Mouse (Mus musculus) heart, embryonic 14.5 days (tissue): ENCODE measurements around the gene Gm38392. TPM values are rescaled to one million over a fixed set of nuclear protein-coding genes. Genes with fewer than 3 reads are reported as not detected.

Source experiments
- ATAC-seq: fragments of 200-750 bp; cut with Nextera tagmentation; 2 replicates; pipeline ENCODE4 v1.8.0; 2017; ENCODE audit warnings: low read depth, moderate TSS enrichment; ENCODE audit not compliant: insufficient number of reproducible peaks, insufficient read depth, low FRiP score
- H3K27ac ChIP-seq, 2 experiments: fragments of 200-500 bp in 1 of 2; fragments of 300-500 bp in 1 of 2; sonication (generic) in 1 of 2; replicated peaks in 1 of 2; 2 replicates each; pipeline ENCODE4 v1.5.1; 2012 to 2014; ENCODE audit warnings: low read depth in 2 of 2, low read length in 2 of 2, control low read depth in 1 of 2, mild to moderate bottlenecking in 1 of 2, mixed read lengths in 1 of 2; ENCODE audit not compliant: control insufficient read depth in 1 of 2, insufficient read depth in 1 of 2
- H3K27me3 ChIP-seq: fragments of 300-500 bp; sonication (generic); 2 replicates; pipeline ENCODE4 v1.6.1; 2014; ENCODE audit warnings: mild to moderate bottlenecking, low read length, control low read depth; ENCODE audit not compliant: control insufficient read depth, insufficient read depth
- H3K36me3 ChIP-seq: fragments of 300-500 bp; sonication (generic); 2 replicates; pipeline ENCODE4 v1.6.1; 2014; ENCODE audit warnings: mild to moderate bottlenecking, control low read depth, low read length, mixed read lengths; ENCODE audit not compliant: control insufficient read depth, insufficient read depth
- H3K4me1 ChIP-seq, 2 experiments: fragments of 200-500 bp in 1 of 2; fragments of 300-500 bp in 1 of 2; sonication (generic) in 1 of 2; 2 replicates each; pipeline ENCODE4 v1.6.1; 2012 to 2014; ENCODE audit warnings: low read length in 2 of 2, control low read depth in 1 of 2, mixed read lengths in 1 of 2; ENCODE audit not compliant: control insufficient read depth in 2 of 2, insufficient read depth in 2 of 2
- H3K4me2 ChIP-seq: fragments of 300-500 bp; sonication (generic); 2 replicates; pipeline ENCODE4 v1.6.1; 2014; ENCODE audit warnings: mild to moderate bottlenecking, low read length
- H3K4me3 ChIP-seq, 2 experiments: fragments of 200-500 bp in 1 of 2; fragments of 300-500 bp in 1 of 2; sonication (generic) in 1 of 2; 2 replicates each; pipeline ENCODE4 v1.5.1; 2012 to 2014; ENCODE audit warnings: low read length in 2 of 2, mild to moderate bottlenecking in 2 of 2, control low read depth in 1 of 2, low read depth in 1 of 2, moderate library complexity in 1 of 2; ENCODE audit not compliant: control insufficient read depth in 1 of 2, insufficient read depth in 1 of 2
- H3K9ac ChIP-seq: fragments of 300-500 bp; sonication (generic); 2 replicates; pipeline ENCODE4 v1.6.1; 2014; ENCODE audit warnings: mild to moderate bottlenecking, low read length
- H3K9me3 ChIP-seq: fragments of 300-500 bp; sonication (generic); 2 replicates; pipeline ENCODE4 v1.6.1; 2016; ENCODE audit warnings: low read length, control low read depth; ENCODE audit not compliant: control insufficient read depth
- WGBS: fragments of 180-500 bp; shearing (Covaris S2); extraction: QIAGEN DNeasy Blood & Tissue Kit; methylation state at CpG from one replicate; pipeline ENCODE4 v1.1.7; 2014; 5-methylcytosine and 5-hydroxymethylcytosine counted together
- polyA plus RNA-seq: library from polyadenylated mRNA; unstranded; fragments of >200 nt; fragmentation: Nextera tagmentation; extraction: Ambion mirVana; gene quantifications from 2 replicates; pipeline ENCODE4 v1.2.1, GENCODE M21; 2014

Gm38392 gene
- polyA plus RNA-seq, 1 experiment from 2014 or later, result not detected

DNA sequence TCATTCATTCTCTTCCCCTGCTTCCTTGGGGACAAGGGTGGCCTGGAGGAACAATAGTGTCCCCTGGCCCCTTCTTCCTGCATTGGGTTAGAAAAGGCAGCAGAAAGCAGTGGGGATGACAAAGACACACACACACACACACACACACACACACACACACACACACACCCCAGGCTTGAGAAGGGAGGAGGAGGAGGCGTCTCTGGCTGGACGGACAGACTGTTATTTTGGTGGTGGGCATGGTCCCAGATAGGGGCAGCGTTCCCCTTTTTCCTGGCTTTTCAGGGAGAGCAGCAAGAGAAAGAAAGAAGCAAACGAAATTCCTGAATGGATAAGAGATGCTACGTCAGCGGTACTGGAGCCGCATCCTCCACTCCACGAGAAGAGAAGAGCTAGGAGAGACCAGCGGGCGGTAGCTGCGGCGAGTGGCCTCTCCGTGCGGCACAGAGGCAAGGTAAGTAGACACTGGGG, 80.1 kb downstream of the Gm38392 start:
- Histone ChIP-seq H3K4me2 (no peak overlapping the region), H3K9ac (no peak overlapping the region), H3K4me1 (no peaks in the 10 kb centered on the region), H3K9me3 (no peaks in the 10 kb centered on the region), H3K27ac (no peak overlapping the region), H3K36me3 (no peaks in the 10 kb centered on the region), H3K4me3 (no peak overlapping the region), H3K27me3 (peaks cover 100% of the 10 kb centered on the region)
- ATAC-seq, result no peak
- 1% methylated on average over 14 of the region's 14 CpGs for WGBS

DNA sequence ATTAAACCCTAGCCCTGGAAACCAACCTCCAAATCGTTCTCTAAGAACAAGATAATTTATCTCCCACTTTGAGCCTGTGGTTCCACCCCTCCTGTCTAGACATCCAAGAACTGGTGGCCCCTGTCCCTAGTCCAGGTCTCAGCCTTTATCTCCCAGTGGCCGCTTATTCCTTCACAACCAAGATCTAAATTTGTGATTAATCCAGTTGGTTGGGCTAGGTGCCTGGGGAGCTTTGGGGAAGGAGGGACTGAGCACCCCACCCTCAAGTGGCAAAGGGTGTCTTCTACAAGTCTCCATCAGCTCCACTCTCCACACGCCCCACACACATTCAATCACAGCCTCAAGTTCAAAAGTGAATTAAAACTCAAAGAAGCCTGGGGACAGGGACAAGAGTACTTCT, 80.5 kb downstream of the Gm38392 start:
- Histone ChIP-seq H3K4me1 (no peaks in the 10 kb centered on the region), H3K4me2 (no peak overlapping the region), H3K27ac (no peak overlapping the region), H3K4me3 (no peak overlapping the region), H3K27me3 (peaks cover 100% of the 10 kb centered on the region), H3K9ac (no peak overlapping the region), H3K36me3 (no peaks in the 10 kb centered on the region), H3K9me3 (no peaks in the 10 kb centered on the region)
- ATAC-seq, result no peak
- WGBS, result 4% methylated on average over 3 of the region's 3 CpGs

DNA sequence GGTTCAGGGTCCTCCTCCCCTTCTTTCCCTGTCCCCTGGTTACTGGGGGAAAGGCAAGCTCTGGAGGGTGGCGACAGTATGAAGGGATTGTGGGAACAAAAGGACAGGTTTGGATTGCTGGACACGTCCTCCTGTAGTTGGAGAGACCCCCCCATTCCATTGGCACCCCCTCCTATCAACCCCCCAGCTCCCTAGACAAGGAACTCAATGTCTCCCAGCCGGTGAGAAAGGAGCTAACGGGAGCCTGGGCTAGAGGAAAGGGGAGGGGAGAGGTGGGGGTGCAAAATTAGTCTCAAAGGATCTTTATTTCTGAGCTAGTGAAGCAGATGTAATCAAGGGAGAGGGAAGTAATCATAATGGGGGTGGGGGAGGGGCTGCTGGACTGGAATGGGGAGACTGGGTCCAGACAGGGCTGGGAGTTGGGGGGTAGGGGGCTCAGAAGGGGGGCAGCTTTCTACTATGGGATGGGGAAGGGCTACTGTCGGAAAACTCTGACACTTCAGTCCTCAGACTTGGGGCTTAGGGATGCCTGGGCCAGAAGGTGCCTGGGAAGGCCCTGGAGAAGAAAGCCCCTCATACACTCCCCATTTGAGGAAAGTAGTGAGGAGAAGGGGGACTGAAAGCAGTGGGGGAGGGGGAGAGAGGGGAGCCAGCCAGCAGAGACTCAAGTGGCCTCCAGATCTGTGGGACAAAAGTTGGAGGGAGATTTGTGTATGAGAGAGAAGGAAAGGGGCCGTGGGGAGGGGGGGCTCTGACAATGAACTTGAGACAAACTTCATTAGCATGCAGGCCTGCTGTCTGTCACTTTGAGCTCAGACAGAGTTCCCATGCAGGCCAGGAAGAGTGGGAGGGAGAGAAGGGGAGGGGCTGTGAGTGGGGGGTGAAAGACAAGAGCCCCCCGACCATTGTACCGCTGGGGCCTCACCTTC, 81.2 kb downstream of the Gm38392 start:
- Histone ChIP-seq H3K4me3 (no peak overlapping the region), H3K4me2 (no peak overlapping the region), H3K27ac (no peak overlapping the region), H3K9me3 (no peaks in the 10 kb centered on the region), H3K9ac (no peak overlapping the region), H3K4me1 (peaks cover 0 to 3% of the 10 kb centered on the region in 2 experiments; a peak in 2 of 4 replicates), H3K27me3 (peaks cover 100% of the 10 kb centered on the region), H3K36me3 (no peaks in the 10 kb centered on the region)
- 5% methylated on average over 8 of the region's 8 CpGs for WGBS
- ATAC-seq, result no peak

DNA sequence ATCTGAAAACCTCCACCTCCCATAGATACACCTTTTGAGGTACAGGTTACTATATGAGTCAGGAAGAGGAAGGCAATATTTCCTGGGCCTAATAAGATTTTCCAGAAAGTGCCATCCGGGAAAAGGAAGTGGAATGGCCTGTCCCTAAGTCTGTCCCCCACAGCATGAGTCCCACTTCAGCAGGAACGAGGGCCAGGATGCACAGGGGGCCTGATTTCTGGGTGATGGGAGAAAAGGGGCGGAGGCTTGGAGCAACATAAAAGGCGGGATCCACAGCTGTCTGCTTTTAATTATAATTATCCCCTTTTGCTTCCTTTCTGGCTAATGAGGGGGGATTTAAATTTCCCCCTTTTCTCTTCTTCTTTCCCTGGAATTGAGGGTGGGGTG, 81.8 kb downstream of the Gm38392 start:
- Histone ChIP-seq H3K4me1 (peaks cover 0 to 10% of the 10 kb centered on the region in 2 experiments; a peak in 3 of 4 replicates), H3K4me3 (no peak overlapping the region), H3K27me3 (peaks cover 100% of the 10 kb centered on the region), H3K36me3 (no peaks in the 10 kb centered on the region), H3K27ac (no peak overlapping the region), H3K4me2 (no peak overlapping the region), H3K9ac (no peak overlapping the region), H3K9me3 (no peaks in the 10 kb centered on the region)
- 13% methylated on average over 4 of the region's 4 CpGs for WGBS
- ATAC-seq, result no peak

DNA sequence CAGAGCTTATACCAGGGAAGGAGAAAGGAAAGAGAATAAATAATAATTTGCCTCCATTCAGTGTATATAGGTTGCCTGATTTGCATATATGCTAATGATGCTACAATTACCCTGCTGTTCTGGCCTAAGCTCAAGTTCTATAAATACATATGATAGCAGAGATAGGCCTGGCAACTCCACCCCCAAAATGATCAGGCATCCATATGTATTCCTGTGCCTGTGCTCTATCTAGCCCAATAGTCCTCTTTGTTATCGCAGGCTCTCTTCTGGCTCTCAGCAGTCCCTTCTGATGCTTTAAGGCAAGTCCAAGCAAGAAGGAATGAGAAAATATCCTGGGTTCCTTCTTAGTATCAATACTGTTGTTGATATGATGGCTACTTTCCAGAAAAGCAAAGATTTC, 82.3 kb downstream of the Gm38392 start:
- H3K27ac ChIP-seq, result no peak overlapping the region
- H3K9ac ChIP-seq, result no peak overlapping the region
- ATAC-seq, result no peak
- WGBS, result 19% methylated on average over 1 of the region's 1 CpGs
- peaks cover 99% of the 10 kb centered on the region for H3K27me3 ChIP-seq
- peaks cover 0 to 10% of the 10 kb centered on the region in 2 experiments; a peak in 3 of 4 replicates for H3K4me1 ChIP-seq
- H3K36me3 ChIP-seq, result no peaks in the 10 kb centered on the region
- no peaks in the 10 kb centered on the region for H3K9me3 ChIP-seq
- H3K4me2 ChIP-seq, result no peak overlapping the region
- H3K4me3 ChIP-seq, result no peak overlapping the region

DNA sequence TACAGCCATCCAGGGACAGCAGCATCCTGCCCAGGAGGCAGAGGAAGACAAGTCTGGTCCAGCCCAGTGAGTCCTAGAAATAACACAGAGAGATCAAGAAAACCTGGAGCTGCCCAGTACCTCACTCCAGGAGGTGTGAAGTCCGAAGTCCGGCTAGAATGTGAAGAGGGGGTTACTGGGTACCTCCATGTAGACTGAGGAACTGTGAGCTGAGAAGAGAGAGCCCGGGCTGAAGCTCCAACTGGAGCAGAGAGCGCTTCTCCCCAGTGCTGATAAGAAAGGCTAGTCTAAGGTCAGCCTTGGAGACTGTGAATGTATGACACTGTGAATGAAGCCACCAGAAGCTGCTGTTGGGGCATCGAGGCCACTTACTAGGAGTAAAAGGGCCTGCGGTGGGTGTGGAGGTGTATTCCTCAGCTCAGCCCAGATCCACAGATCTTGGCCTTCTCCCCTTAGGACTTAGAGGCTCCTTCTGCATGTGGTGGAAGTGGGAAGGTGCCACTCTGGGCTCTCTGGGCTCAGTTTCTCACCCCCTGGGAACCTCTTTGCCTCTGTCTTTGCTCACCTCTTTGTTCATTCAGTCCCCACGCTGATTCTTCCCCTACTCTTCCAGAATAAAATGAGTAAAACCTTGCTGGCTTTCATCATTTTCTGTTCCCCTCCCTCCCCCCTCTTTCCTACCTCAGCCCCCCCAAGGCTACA, 82.9 kb downstream of the Gm38392 start:
- H3K9me3 ChIP-seq, result no peaks in the 10 kb centered on the region
- no peak for ATAC-seq
- no peaks in the 10 kb centered on the region for H3K36me3 ChIP-seq
- peaks cover 0 to 10% of the 10 kb centered on the region in 2 experiments; a peak in 3 of 4 replicates for H3K4me1 ChIP-seq
- H3K27me3 ChIP-seq, result peaks cover 99% of the 10 kb centered on the region
- no peak overlapping the region for H3K4me3 ChIP-seq
- no peak overlapping the region for H3K9ac ChIP-seq
- 5% methylated on average over 7 of the region's 7 CpGs for WGBS
- H3K4me2 ChIP-seq, result no peak overlapping the region
- no peak overlapping the region for H3K27ac ChIP-seq

DNA sequence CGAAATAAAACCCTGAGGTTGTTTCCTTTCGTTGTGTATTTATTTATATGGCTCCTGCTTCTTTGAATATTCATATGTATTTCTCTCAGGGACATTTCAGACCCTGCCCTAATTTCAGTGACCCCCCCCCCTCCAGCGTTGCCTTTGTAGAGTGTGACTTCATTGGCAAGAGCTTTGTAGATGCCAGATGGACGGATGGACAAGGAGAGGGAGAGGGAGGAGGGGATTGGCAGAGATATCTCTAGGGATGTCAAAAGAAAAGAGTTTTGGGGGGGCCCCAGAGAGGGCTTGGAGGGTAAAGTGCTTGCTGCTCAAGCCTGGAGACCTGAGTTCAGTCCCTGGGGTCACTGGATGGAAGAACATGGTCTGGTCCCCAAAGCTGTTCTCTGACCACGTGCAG, 83.6 kb downstream of the Gm38392 start:
- no peaks in the 10 kb centered on the region for H3K9me3 ChIP-seq
- H3K27me3 ChIP-seq, result peaks cover 99% of the 10 kb centered on the region
- no peak overlapping the region for H3K4me3 ChIP-seq
- H3K27ac ChIP-seq, result no peak overlapping the region
- H3K4me1 ChIP-seq, result peaks cover 0 to 10% of the 10 kb centered on the region in 2 experiments; a peak in 3 of 4 replicates
- H3K4me2 ChIP-seq, result no peak overlapping the region
- whole genome bisulfite sequencing, result 14% methylated on average over 5 of the region's 5 CpGs
- ATAC-seq, result no peak
- H3K9ac ChIP-seq, result no peak overlapping the region
- H3K36me3 ChIP-seq, result no peaks in the 10 kb centered on the region
